Mouse (Mus musculus): ENCODE measurements around the gene Rhox1. TPM values are rescaled to one million over a fixed set of nuclear protein-coding genes. Genes with fewer than 3 reads are reported as not detected.

The Rhox1 gene
- polyA plus RNA-seq, 1 experiment from 2014 or later, result not detected

Other genes starting within 250 kb of the Rhox1 start
- 76.1 and 77.6 TPM in 2 replicates for gene Sept6, start 230.5 kb downstream of the Rhox1 start, polyA plus RNA-seq (2015; fragmentation: Nextera tagmentation; extraction: Ambion mirVana)
- not detected in 2 replicates for gene Sowahd, start 173.4 kb downstream of the Rhox1 start, polyA plus RNA-seq (2015; fragmentation: Nextera tagmentation; extraction: Ambion mirVana)
- gene Rpl39, start 136.9 kb downstream of the Rhox1 start, polyA plus RNA-seq (2015; fragmentation: Nextera tagmentation; extraction: Ambion mirVana), result 228 and 240 TPM in 2 replicates
- gene Upf3b, start 111.9 kb downstream of the Rhox1 start, polyA plus RNA-seq (2015; fragmentation: Nextera tagmentation; extraction: Ambion mirVana), result 33.0 and 36.2 TPM in 2 replicates
- 25.4 and 26.3 TPM in 2 replicates for gene Nkap, start 95.5 kb downstream of the Rhox1 start, polyA plus RNA-seq (2015; fragmentation: Nextera tagmentation; extraction: Ambion mirVana)
- 0.09 and 0.28 TPM in 2 replicates for gene Akap14, start 53.4 kb downstream of the Rhox1 start, polyA plus RNA-seq (2015; fragmentation: Nextera tagmentation; extraction: Ambion mirVana)
- 638 and 672 TPM in 2 replicates for gene Ndufa1, start 31.1 kb downstream of the Rhox1 start, polyA plus RNA-seq (2015; fragmentation: Nextera tagmentation; extraction: Ambion mirVana)
- gene Rnf113a1, start 31.0 kb downstream of the Rhox1 start, polyA plus RNA-seq (2015; fragmentation: Nextera tagmentation; extraction: Ambion mirVana), result 18.1 and 19.8 TPM in 2 replicates
- gene Gm9, start 11.2 kb downstream of the Rhox1 start, polyA plus RNA-seq (2015; fragmentation: Nextera tagmentation; extraction: Ambion mirVana), result not detected in 2 replicates
- gene Rhox2a, start 22.7 kb upstream of the Rhox1 start, polyA plus RNA-seq (2015; fragmentation: Nextera tagmentation; extraction: Ambion mirVana), result not detected in 2 replicates
- not detected in 2 replicates for gene Rhox3a, start 27.7 kb upstream of the Rhox1 start, polyA plus RNA-seq (2015; fragmentation: Nextera tagmentation; extraction: Ambion mirVana)
- gene Rhox4a, start 43.1 kb upstream of the Rhox1 start, polyA plus RNA-seq (2015; fragmentation: Nextera tagmentation; extraction: Ambion mirVana), result not detected in 2 replicates
- gene Rhox3a2, start 157.8 kb upstream of the Rhox1 start, polyA plus RNA-seq (2015; fragmentation: Nextera tagmentation; extraction: Ambion mirVana), result not detected in 2 replicates
- gene Rhox4a2, start 168.6 kb upstream of the Rhox1 start, polyA plus RNA-seq (2015; fragmentation: Nextera tagmentation; extraction: Ambion mirVana), result not detected in 2 replicates
- not detected in 2 replicates for gene Rhox2b, start 189.8 kb upstream of the Rhox1 start, polyA plus RNA-seq (2015; fragmentation: Nextera tagmentation; extraction: Ambion mirVana)
- gene Rhox4b, start 210.2 kb upstream of the Rhox1 start, polyA plus RNA-seq (2015; fragmentation: Nextera tagmentation; extraction: Ambion mirVana), result not detected in 2 replicates
- gene Rhox2c, start 231.4 kb upstream of the Rhox1 start, polyA plus RNA-seq (2015; fragmentation: Nextera tagmentation; extraction: Ambion mirVana), result not detected in 2 replicates
- not detected in 2 replicates for gene Rhox3c, start 236.3 kb upstream of the Rhox1 start, polyA plus RNA-seq (2015; fragmentation: Nextera tagmentation; extraction: Ambion mirVana)